Mouse (Mus musculus) embryo, embryonic 10.5 days (tissue): ENCODE data around the gene Treh.
"Not testable (repeated sequence)": the region's sequence is repeated elsewhere in the genome, so short reads cannot be mapped to it uniquely, and the experiment has no call there.

Source experiments
- DNase-seq: peaks from one replicate; pipeline ENCODE4 v3.0.0-alpha.2; 2015; ENCODE audit warnings: low spot score

Treh gene

DNA sequence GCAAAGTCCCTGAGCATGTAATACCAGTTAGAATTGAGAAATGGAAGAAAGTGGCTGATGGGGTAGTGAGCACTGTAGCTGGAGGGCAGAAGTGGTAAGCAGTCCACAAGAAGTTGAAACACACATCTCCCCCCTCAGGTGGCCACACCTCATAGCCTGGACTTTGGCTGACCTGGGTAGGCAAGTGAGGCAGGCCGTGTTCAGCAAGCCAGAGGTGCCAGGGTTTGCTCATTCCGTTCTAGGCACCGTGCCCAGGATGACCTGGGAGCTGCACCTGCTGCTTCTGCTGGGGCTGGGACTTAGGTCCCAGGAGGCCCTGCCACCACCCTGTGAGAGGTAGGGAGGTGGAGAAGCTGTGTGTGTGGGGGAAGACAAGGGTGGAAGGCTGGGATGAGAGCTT is at the start of gene Treh:
Treh (plus strand) TSS at position 229 of the 400 bp plus-strand sequence.
- DNase-seq: no peak

DNA sequence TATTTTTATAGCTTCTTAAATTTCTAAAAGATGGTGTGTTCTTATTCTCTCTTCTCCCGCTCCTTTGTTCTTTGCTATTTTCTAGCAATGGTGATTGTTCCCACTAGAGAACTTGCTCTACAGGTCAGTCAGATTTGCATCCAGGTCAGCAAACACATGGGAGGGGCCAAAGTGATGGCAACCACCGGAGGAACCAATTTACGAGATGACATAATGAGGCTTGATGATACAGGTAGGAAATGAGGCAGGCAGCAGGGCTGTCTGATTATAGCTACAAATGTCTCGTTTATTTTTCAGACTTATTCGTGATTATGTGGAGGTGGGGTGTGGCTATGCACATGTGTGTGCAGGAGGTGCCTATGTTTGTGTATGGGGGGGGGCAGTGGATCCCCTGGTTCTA is 48.6 kb upstream of the Treh start:
- no peak for DNase-seq

DNA sequence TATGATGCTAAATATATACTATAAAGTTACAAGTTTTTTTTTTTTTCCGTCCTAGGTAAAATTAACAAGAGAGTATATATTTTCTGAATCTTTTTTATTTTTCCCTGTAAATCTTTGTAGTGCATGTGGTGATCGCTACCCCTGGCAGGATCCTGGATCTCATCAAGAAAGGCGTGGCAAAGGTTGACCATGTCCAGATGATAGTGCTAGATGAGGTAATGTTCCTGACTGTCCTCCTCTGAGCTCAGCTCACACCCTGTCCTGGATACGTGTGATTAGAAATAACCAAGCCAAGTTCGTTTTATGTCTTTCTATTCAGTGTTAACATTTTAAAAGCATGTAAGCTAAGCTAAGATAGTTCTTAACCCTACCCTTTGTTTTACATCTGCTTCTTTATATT is 46.8 kb upstream of the Treh start:
- no peak for DNase-seq

DNA sequence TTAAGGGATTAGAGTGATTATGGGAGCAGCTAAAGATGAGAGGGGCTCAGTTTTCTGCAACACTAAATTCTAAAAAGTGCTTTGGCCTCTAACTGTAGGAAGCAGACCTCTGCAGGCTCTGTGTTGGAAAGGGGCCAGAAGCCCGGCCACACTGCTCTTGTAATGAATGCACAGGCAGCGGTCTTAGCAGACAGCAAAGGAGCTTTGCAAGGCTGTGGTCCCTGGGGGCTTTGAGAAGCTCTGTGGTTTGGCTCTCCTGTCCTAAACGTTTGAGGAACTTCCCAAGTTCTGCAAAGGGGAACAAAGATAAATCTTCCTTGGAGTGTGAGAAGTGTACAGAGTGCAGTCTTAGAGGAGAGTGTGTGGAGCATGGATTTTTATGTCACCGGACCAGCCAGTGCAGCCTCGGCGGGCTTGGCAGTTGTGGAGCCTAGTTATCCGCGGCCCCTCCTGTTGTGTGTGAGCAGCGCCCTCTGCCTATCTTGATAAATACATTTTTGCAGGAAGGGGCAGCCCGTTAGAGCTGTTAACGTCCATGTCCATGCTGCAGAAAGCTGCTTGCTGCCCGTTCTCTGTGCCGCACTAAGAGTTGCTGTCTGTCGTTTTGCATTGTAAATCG is 35.4 kb upstream of the Treh start:
- no peak for DNase-seq

DNA sequence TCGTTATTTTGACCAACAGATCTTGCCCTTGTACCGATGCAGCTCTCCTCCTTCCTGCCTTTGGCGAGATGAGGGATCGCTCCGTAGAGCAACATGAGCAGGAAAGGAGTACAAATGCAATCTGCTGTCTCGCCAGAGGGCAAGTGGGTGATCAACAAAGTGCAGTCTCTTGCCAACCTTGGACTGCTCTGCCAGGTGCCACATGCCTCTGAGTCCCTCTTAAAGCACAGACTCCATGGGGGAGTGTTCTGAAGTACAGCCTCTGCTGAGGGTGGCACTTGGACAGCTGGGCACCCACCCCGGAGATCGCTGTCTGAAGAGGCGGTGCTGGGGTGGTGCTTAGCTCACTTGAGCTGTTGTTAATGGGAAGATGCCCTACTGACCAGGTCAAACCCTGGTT is 34.3 kb upstream of the Treh start:
- DNase-seq: not testable (repeated sequence)

DNA sequence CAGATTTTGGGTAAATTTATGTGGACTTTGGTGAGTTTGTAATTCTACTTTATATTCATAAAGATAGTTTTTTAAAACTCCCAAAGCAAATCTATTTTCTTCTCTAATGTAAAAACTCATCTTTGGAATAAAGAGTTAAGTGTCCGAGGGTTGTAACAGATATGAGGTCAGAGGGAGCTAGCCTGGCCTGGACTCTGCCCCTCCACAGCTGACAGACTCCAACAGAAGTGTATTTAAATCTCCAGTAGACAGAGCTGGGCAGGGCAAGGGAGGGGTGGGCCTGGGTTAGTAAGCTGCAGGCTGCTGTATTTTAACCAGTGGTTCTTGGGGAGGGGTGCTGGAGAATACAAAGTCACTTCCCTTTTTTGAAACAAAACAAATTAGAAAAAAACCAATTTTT is 33.0 kb upstream of the Treh start:
- not testable (repeated sequence) for DNase-seq

DNA sequence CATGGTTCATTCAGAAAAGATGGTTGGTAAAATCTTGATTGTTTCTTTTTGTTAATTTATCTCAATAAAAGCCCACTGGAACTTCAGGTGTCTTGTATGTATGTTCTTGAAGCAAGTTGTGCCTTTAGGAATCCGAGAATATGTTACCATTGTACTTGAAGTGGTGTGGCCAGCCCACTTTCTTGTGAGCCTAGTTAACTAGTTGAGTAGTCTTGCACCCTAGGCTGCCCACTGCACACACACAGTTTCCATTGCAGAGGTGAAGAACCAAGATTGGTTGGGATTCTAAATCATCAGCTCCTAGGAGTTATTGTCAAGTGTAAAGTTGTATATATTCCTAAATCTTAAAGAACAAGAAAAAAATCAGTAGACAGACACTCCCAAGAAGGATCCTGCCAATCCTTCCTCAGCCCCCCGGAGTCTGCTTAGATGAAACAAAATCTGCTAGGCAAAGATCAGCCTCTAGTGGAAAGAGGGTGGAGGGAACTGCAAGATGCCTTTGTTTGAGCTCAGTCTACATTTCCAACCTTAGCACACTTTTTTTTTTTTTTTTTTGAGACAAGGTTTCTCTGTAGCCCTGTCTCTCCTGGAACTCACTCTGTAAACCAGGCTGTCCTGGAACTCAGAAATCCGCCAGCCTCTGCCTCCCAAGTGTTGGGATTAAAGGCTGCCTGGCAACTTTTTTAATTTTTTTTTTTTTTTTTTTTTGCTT is 32.2 kb upstream of the Treh start:
- no peak for DNase-seq

DNA sequence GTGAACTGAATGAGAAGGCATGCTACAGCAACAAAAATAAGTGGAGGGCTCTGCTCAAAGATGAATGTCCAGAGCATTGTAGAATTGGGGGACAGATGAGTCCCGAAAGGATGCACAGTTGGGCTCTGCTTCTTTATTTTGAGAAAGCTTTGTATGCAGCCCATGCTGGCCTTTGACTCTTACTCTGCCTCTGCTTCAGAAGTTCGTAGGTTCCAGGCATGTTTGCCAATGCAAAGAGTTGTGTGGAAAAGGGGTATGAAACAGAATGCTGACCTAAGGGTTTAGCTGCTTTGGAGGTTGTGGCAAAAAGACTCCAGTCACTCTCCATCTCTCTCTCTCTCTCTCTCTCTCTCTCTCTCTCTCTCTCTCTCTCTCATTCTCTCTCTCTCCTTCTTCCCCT is 31.4 kb upstream of the Treh start:
- DNase-seq: no peak

DNA sequence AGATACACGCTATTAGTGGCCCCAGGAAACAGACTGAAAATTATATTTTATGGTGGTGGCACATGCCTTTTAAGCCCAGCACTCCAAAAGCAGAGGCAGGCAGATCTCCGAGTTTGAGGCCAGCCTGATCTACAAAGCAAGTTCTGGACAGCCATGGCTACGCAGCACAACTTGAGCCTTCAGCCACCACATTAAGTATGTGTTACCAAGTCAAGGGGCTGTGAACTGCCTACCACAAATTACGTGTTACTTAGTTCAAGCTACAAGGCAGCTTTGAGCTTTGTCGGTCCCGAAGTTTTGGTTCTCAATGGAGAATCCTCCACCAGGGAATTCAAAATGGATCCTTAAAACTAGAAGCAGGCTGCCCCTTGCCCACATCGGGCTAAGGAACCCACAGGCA is 29.9 kb upstream of the Treh start:
- DNase-seq: no peak

DNA sequence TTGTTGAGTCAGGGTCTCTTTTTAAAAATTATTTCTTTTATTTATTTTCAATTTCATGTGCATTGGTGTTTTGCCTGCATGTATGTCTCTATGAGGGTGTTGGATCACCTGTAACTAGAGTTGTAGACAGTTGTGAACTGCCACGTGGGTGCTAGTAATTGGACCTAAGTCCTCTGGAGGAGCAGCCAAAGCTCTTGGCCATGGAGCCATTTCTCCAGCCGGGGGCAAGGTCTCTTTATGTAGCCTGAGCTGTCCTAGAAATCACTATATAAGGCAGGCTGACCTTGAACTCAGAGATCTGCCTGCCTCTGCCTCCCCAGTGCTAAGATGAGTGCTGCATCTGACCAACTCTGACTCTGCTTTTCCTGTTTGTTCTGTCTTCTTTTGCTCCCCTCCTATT is 28.8 kb upstream of the Treh start:
- DNase-seq: no peak

DNA sequence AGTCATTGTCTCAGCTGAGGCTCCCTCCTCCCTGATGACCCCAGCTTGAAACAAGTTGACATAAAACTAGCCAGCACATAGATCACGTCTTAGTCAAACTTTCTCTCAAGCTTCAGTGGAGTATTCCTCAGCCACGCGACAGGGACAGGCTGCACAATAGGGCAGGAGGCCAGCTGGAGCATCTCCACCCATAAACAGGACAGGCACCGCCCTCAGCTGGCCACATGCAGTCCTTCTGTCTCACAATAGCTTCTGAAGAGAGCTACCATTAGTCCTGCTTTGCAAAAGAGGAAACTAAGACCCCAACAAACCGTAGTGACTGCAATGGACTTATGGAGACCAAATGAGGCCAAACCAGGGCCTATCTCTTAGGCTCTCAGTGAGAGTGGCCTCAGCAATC is 27.6 kb upstream of the Treh start:
- DNase-seq: no peak

DNA sequence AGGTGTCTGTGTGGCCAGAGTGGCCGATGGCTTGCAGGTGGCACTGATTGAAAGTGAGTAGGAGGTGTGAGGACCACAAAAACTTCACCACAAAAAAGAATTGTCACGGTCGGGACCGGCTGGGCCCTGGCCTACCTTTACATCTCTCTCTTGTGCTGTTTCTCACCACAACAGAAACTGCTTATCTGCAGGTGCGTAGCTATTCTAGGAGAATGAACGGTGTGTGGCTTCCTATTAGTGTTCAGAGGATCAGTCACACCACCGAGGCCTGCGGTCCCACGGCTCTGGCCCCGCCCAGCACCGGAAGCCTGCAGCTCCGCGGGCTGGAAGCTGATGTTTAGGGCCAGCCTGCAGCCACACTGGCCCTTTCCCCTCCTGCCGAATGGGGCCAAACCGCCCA is 27.1 kb upstream of the Treh start:
- DNase-seq: no peak

DNA sequence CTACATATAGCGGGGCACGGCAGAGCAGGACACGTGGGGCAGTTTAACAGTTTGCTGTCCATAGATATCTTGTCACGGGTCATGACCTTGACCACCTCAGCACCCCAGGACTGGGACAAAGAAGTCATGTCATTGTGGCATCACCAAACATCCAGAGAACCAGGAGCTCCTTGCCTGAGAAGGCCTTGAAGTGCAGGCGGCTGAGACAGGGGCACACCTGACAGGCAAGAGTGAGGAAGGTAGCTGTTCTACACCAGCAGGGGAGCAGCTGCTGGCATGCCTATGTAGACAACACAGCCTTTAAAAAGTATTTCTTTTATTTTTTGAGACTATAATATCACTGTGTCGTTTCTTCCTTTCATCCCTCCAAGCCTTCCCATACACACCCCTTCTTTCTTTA is 26.7 kb upstream of the Treh start:
- no peak for DNase-seq

DNA sequence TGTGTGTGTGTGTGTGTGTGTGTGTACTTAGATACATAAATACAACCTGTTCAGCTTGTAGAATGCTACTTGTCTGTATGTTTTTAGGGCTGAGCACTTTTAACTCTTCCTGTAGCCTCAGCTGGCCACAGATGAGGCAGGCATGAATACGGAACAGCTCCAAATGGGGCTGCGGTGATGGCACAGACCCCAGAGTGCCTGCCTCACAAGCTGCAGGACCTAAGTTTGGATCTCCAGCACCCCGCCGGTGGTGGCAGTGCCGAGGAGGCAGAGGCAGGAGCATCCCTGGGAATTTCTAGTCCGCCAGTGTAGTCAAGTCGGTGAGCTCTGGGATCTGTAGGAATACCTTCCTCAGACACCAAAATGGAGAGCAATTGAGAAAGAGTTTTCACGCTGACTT is 26.0 kb upstream of the Treh start:
- no peak for DNase-seq

DNA sequence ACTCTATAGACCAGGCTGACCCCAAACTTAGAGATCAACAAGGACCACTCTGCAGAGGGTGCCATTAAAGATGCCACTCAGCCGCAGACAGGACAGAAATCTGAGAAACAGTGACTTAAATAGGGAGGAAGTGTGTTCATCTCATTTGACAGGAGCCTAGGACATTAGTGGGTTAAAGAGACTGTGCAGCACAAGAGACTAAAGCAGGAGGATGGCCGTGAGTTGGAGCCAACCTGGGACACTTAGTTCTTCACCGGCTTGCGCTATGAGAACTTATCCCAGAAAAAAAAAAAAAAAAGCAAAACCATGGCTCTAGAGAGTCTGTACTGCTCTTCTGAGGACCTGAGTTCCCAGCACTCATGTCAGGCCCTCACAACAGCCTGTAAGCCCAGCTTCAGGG is 25.4 kb upstream of the Treh start:
- no peak for DNase-seq

DNA sequence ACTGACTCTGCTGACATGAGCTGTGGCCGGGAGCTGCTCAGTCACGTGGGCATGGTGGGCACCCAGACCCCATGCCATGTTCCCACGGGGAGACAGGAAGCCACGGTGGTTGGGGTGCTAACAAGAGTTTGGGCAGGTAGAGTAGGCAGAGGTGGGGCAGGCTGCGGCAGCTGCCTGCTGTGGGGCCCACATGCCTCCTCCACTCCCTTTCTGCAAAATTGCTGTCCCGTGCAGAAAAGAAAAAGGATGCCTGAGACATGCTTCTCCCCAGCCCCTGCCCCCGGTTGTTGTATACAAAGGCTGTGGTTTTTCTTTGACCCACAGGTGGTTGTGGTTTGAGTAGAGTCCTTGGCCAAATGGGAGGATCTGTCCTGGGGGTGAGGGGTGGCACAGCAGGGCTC is 24.2 kb upstream of the Treh start:
- DNase-seq: no peak

DNA sequence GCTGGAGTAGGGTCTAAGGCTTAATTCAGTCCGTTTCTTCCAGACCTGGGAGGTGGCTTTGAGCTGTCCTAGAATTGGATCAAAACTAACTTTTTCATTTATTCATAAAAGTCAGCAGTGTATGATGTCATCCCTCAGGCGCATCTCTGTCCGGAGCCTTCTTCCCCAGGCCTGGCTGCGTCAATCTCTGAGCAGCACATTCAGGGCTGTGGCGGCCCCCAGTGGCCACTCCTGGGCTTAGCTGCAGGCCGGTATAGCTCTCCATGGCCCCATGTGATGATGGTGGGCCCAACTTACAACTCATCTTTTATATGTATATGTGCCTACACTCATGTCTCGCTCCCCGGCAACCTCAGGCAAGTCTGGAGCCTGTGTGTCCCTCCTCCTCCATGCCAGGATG is 21.0 kb upstream of the Treh start:
- peak; percentile 75 for DNase-seq

DNA sequence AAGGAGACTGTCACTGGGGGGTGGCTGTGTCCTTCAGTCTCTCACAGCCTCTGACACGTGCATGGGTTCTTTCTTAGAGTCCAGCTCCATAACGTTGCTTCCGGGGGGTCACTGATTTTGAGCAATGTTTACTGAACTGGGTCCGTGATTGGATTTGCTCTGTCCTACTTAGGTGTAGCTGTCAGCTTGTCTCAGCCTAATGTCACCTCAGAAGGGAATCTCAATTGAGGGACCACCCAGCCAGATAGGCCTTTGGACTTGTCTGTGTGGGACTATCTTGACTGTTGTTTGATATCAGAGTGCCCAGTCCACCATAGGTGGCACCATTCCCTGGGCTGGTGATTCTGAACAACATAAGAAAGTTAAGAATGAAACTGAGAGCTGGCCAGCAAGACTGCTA is 19.1 kb upstream of the Treh start:
- DNase-seq: no peak

DNA sequence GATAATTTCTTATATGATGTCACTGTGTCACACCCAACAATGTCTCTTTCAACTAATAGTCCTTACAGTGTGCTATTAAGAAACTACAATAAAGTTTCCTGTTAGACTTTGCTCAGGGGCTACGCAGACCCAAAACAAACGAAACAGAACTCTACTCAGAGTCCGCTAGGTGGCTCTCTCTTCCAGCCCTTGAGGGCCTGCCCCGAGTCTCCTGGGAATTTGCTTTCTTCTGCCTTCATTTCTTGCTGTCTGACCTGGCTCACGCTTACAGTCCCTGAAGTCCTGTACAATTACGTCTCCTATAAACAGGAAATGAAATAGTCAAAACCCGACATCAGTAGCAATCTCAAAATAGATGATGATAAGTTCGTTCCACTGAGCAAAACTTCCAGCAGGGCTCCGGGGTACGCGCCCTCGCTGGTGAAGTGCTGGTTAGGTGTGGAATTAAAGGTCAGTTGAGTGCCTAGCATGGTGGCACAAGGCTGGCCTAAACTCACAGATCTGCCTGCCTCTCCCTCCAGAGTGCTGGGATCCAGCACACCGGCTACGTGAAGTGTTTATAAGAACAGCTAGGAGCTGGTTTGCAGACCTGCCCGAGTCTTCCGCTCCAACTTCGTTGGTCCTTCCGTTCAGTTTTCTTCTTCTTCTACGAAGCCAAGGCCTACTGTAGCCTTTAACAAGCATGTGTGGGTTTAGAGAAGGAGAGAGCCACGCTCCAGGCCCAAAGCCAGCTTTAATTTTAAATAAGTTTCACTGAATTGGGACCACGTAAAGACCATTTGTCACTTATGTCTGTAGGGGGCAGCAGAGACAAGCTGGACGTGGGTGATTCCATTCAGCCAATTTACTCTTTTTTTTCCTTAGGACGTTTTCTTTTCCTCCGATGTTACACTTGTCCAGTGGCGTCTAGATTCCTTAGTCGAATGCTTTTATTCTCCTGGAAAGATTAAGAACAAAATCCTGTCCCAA is 17.7 kb upstream of the Treh start:
- peak; percentile 94 for DNase-seq

DNA sequence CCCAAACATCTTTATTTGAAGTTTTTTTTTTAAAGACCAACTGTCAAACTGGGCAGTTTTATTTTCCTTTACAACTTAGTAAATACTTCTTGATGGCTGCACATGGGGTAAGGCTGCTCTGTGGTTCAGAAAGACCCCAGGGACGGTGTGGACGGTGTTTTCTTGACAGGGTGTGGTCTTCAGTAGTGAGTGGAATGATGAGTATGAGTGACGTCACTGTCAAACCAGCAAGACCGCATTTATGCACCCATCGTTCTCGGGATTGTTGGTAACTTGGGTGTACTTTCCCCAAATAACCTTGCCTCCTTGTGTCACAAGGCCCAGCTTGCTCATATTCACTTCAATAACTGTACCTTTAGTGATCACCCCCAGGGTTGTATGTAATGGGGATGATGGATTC is 9.3 kb upstream of the Treh start:
- DNase-seq: no peak

DNA sequence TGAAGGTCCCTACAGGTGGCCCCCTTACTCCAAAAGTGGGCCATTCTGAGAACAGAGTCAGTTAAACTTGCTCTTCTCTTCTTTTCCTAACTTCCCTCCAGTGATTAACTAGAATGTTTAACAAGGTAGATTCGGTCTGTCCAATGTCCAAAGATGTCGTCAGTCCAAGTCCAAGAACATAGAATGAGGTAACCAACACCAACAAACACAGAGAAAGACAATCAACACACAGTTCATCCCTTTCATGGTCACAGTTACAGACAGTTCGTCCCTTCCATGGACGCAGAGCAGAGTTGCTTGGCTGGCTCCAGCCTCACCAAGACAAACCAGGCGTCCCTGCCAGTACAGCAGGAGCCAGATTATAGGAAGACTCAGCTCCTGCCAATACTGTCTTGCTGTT is 1.6 kb upstream of the Treh start:
- DNase-seq: no peak

DNA sequence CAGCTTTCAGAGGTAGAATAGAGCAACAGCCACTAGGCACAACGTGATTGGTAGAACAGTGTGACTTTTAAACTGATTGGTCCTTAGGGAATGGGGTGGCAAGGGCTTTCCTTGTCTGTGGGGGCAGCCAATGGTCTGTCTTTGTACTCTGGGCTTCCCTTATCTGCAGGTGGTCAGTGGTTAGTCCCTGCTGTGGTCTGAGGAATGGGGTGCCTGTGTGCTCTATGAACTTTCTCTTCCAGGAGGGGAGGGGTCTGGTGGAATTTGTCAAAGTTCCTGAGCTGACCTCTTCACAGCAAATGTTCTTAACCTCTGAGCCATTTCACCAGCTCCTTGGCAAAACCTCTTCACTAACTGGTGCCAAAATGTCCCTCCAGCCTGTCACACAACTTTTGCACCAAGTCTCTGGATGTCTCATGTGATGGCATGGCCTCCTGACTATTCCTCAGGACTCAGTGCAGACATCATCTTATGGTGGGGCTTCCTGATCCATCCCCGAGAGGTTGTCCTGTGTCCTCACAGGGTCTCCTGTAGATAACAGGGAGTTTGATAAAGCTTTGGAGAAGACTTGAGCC is 655 bp upstream of the Treh start:
- DNase-seq: no peak
